Mouse (Mus musculus) ovary, postnatal 14 days (tissue): ENCODE data around the gene Kcnk6.
"Not testable (repeated sequence)": the region's sequence is repeated elsewhere in the genome, so short reads cannot be mapped to it uniquely, and the experiment has no call there.

ENCODE experiments used
- DNase-seq: peaks from one replicate; pipeline ENCODE4 v3.0.0; 2022; ENCODE audit warnings: low spot score

Gene Kcnk6

GRCm38 (mm10) chr7:29246619-29247313, 14.5 kb upstream of the Kcnk6 start:
- DNase-seq: no peak

- DNase-seq: no peak
These were observed 13.7 kb upstream of the Kcnk6 start for GRCm38 (mm10) chr7:29246015-29246414.

GRCm38 (mm10) chr7:29244732-29245416, 12.6 kb upstream of the Kcnk6 start:
- DNase-seq: no peak

- peak; percentile 90 for DNase-seq
These were observed 6.0 kb upstream of the Kcnk6 start, which contains the start of gene Yif1b for GRCm38 (mm10) chr7:29238019-29238967. TSS of gene Yif1b (plus strand) at chr7:29238329.

- DNase-seq: not testable (repeated sequence)
These were observed 5.3 kb upstream of the Kcnk6 start for GRCm38 (mm10) chr7:29237596-29237995.

GRCm38 (mm10) chr7:29236593-29236992, 4.3 kb upstream of the Kcnk6 start:
- no peak for DNase-seq

GRCm38 (mm10) chr7:29234661-29235060, 2.3 kb upstream of the Kcnk6 start:
- no peak for DNase-seq

- no peak for DNase-seq
These were observed 1.4 kb upstream of the Kcnk6 start for GRCm38 (mm10) chr7:29233745-29234144.

- no peak for DNase-seq
These were observed 798 bp downstream of the Kcnk6 start for GRCm38 (mm10) chr7:29231517-29231916.

GRCm38 (mm10) chr7:29230560-29230959, 1.8 kb downstream of the Kcnk6 start:
- no peak for DNase-seq

- DNase-seq: no peak
These were observed 4.1 kb downstream of the Kcnk6 start for GRCm38 (mm10) chr7:29228202-29228601.

GRCm38 (mm10) chr7:29225520-29225919, 6.8 kb downstream of the Kcnk6 start:
- DNase-seq: no peak

- no peak for DNase-seq
These were observed 7.4 kb downstream of the Kcnk6 start for GRCm38 (mm10) chr7:29224756-29225394.

- no peak for DNase-seq
These were observed 17.5 kb downstream of the Kcnk6 start for GRCm38 (mm10) chr7:29214846-29215245.

GRCm38 (mm10) chr7:29214236-29214635, 18.1 kb downstream of the Kcnk6 start:
- DNase-seq: no peak

GRCm38 (mm10) chr7:29213675-29214082, 18.6 kb downstream of the Kcnk6 start, which contains the start of gene Catsperg1:
TSS of gene Catsperg1 (minus strand) at chr7:29214035.
- no peak for DNase-seq

- not testable (repeated sequence) for DNase-seq
These were observed 19.3 kb downstream of the Kcnk6 start for GRCm38 (mm10) chr7:29212775-29213560.

- DNase-seq: peak; percentile 10
These were observed 20.0 kb downstream of the Kcnk6 start for GRCm38 (mm10) chr7:29212199-29212765.

- DNase-seq: peak; percentile 86
These were observed 20.7 kb downstream of the Kcnk6 start for GRCm38 (mm10) chr7:29211415-29212198.

GRCm38 (mm10) chr7:29211013-29211412, 21.3 kb downstream of the Kcnk6 start:
- DNase-seq: peak; percentile 42
